9 mouse cellular contexts compared by ENCODE assay signal in genomic region chr2:31749046-31749709, GRCm38 (mm10).
A peak's percentile ranks its signal among the peaks of the same experiment; 100 is the strongest.
DNase-seq lines count a peak whose midpoint lies in the region; ATAC-seq and TF ChIP-seq lines count a peak whose summit lies in the region.
"Had no signal": no experiment of that assay in that cellular context is flagged by ENCODE, and none has a peak within 500 bp of the region (broad histone marks: within the 10 kb centered on the region; RNA-seq: fewer than 3 reads in every experiment).

No protein-coding gene starts in this region.

- H3K4me3 ChIP-seq in heart, embryonic 11.5 days (ENCODE audit: low read depth, low read length), result peak overlapping the region; percentile 25
- H3K4me3 ChIP-seq in limb, embryonic 12.5 days (replicated peaks), result peak overlapping the region; percentile 26
- H3K4me3 ChIP-seq in stomach, postnatal 0 days (ENCODE audit: low read depth, low read length), result peak overlapping the region; percentile 13; the same call in 1 of the 2 replicates

- H3K9me3 ChIP-seq in heart, embryonic 11.5 days (replicated peaks; ENCODE audit: control insufficient read depth, low read length), result no peaks in the 10 kb centered on the region
- H3K9me3 ChIP-seq in limb, embryonic 12.5 days, result peaks cover 5% of the 10 kb centered on the region; the same call in 1 of the 2 replicates
- no peaks in the 10 kb centered on the region for H3K9me3 ChIP-seq in stomach, postnatal 0 days (ENCODE audit: control insufficient read depth, low read length)
- H3K9me3 ChIP-seq: G1E had no signal

- no peaks in the 10 kb centered on the region for H3K27me3 ChIP-seq in heart, embryonic 11.5 days (ENCODE audit: control insufficient read depth, insufficient read depth, low read length)
- no peaks in the 10 kb centered on the region for H3K27me3 ChIP-seq in limb, embryonic 12.5 days
- no peaks in the 10 kb centered on the region for H3K27me3 ChIP-seq in stomach, postnatal 0 days (ENCODE audit: control insufficient read depth, insufficient read depth, low read length)

- TF ChIP-seq EP300 in stomach, postnatal 0 days (optimal IDR thresholded peaks at IDR 0.05), result peak; percentile 44

- H3K4me2 ChIP-seq in heart, embryonic 11.5 days, result peak overlapping the region; percentile 59
- peak overlapping the region; percentile 58 for H3K4me2 ChIP-seq in limb, embryonic 12.5 days
- peak overlapping the region; percentile 46 for H3K4me2 ChIP-seq in stomach, postnatal 0 days (replicated peaks; ENCODE audit: low read depth)

- H3K4me1 ChIP-seq in heart, embryonic 11.5 days (ENCODE audit: control insufficient read depth, insufficient read depth, low read length), result peaks cover 36% of the 10 kb centered on the region
- H3K4me1 ChIP-seq in limb, embryonic 12.5 days (replicated peaks), result peaks cover 59% of the 10 kb centered on the region
- peaks cover 3% of the 10 kb centered on the region; the same call in 1 of the 2 replicates for H3K4me1 ChIP-seq in stomach, postnatal 0 days (replicated peaks; ENCODE audit: control insufficient read depth, insufficient read depth)

- peak; percentile 76; the same call in 1 of the 2 replicates for ATAC-seq in heart, embryonic 11.5 days (replicated peaks; ENCODE audit: insufficient number of reproducible peaks, low FRiP score, low TSS enrichment)
- peak; percentile 91 for ATAC-seq in limb, embryonic 12.5 days (ENCODE audit: insufficient number of reproducible peaks, insufficient read depth, low FRiP score, low TSS enrichment, low read depth)
- ATAC-seq in stomach, postnatal 0 days (ENCODE audit: low FRiP score, low TSS enrichment), result peak; percentile 92
- ATAC-seq in cerebellum, adult (ENCODE audit: insufficient number of reproducible peaks, low FRiP score, low TSS enrichment), result no peak

- H3K9ac ChIP-seq in heart, embryonic 11.5 days (ENCODE audit: low read depth, low read length), result peak overlapping the region; percentile 63
- H3K9ac ChIP-seq in limb, embryonic 12.5 days (replicated peaks), result peak overlapping the region; percentile 35
- H3K9ac ChIP-seq in stomach, postnatal 0 days (ENCODE audit: low read length), result peak overlapping the region; percentile 38

- intact Hi-C loops in gastrocnemius, postnatal 14 days (cut with DNase I; ENCODE audit: low total_unique reads), result no loop called here

- H3K27ac ChIP-seq in heart, embryonic 11.5 days (ENCODE audit: low read depth, low read length), result peak overlapping the region; percentile 79
- peak overlapping the region; percentile 93 for H3K27ac ChIP-seq in limb, embryonic 12.5 days
- H3K27ac ChIP-seq in stomach, postnatal 0 days (replicated peaks), result peak overlapping the region; percentile 93

- DNase-seq in heart, adult 9 months (ENCODE audit: low spot score in 2 of 2), result no peak
- DNase-seq in R1 (ENCODE audit: low read depth, low spot score), result peak; percentile 74
- peak; percentile 59 for DNase-seq in gastrocnemius, postnatal 14 days
- DNase-seq in stomach, postnatal 0 days (ENCODE audit: low spot score), result peak; percentile 64
- DNase-seq in thymus, postnatal 36 days, result no peak

- no peaks in the 10 kb centered on the region for H3K36me3 ChIP-seq in heart, embryonic 11.5 days (ENCODE audit: control insufficient read depth, insufficient read depth, low read length)
- H3K36me3 ChIP-seq in limb, embryonic 12.5 days, result peaks cover 4% of the 10 kb centered on the region; the same call in 1 of the 2 replicates
- no peaks in the 10 kb centered on the region for H3K36me3 ChIP-seq in stomach, postnatal 0 days (ENCODE audit: control insufficient read depth, insufficient read depth, low read length)

- 15% methylated on average over 10 of the region's 10 CpGs for WGBS in heart, embryonic 11.5 days (ENCODE audit: insufficient replicate concordance)
- 6% methylated on average over 10 of the region's 10 CpGs for WGBS in limb, embryonic 12.5 days
- 17% methylated on average over 10 of the region's 10 CpGs for WGBS in stomach, postnatal 0 days

- no peak for TF ChIP-seq CTCF in stomach, postnatal 0 days (IDR thresholded peaks at IDR 0.05; ENCODE audit: low read depth)

Comparison
In these comparisons a context has a peak if more than half of its experiments do, and no peak if none do; other contexts are left out.
1. DNase-seq: peak in R1 (single experiment), gastrocnemius, postnatal 14 days (single experiment) and stomach, postnatal 0 days (single experiment); none in heart, adult 9 months (0 of 2) and thymus, postnatal 36 days (0 of 2).
2. Peak in every context shown above with its lines, with median percentiles within 50 percentile points of each other: H3K27ac ChIP-seq, H3K4me2 ChIP-seq, H3K4me3 ChIP-seq and H3K9ac ChIP-seq.